Mouse (Mus musculus): ENCODE results near the gene Ampd1.

DNA sequence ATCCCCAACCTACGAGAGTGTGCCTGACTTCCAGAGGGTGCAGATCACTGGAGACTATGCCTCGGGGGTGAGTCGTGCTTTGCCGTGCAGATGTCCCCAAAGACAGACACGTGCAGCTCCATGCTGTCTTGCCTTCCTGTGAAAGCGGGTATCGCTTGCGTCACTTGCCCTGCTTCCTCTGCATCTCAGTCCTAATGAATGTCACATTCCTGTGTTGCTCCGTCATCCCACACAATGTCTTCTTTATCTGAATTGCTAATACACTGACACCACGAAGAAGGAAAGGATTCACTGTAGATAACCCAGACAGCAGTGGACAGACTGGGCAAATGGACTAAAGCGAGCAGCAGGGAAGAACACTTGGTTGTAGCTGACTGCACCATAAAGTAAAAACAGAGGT lies 7.2 kb downstream of the Ampd1 start:
- TF ChIP-seq CTCF (conservative IDR thresholded peaks at IDR 0.05; ENCODE audit: insufficient read depth, insufficient read length, low read depth, low read length): no peak
- no peak for TF ChIP-seq POLR2A (IDR thresholded peaks at IDR 0.05; ENCODE audit: low read depth, low read length)
